Mouse (Mus musculus) thymus, adult 18-20 months (tissue): ENCODE results near the gene A730015C16Rik.

Experiments
- DNase-seq, 2 experiments: peaks; one replicate each; pipeline ENCODE4 v3.0.0; 2022; ENCODE audit warnings: mixed read lengths in 2 of 2

Gene A730015C16Rik

DNA sequence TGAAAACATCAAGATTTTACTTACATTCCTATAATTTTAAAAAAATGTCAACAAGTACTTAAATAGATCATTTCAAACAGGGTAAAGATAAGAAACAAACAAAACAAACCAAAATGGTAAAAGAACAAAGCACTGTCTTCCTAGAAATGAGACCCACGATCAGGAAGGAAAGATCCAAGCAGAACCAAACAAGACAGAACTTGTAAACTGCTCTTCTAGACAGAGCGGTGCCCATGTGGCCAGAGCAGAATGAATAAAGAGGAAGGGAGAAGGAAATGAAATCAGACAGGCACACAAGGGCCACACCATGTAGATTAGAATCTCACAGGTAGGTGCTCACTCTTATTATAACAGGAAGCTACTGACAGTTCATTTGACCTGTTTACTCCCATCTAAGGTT lies 21.8 kb downstream of the A730015C16Rik start:
- no peak for DNase-seq

DNA sequence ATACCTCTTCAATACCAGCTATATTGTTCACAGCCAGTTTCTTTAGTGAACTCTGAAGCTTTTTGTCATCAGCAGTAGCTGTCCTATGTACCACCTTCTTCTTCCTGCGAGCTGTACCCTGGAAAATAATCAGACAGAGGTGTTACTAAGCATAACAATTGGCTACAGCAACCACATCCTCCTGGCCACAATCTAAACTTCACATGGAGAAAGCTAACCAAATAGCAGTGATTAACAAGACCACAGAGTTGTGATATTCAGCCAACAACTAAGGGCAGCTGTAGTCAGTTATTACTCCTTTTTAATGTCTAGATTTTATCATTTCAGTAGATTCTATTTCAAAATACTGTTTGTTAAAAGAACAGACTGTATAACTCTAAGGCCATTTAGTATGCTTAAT lies 22.3 kb downstream of the A730015C16Rik start:
- no peak for DNase-seq

DNA sequence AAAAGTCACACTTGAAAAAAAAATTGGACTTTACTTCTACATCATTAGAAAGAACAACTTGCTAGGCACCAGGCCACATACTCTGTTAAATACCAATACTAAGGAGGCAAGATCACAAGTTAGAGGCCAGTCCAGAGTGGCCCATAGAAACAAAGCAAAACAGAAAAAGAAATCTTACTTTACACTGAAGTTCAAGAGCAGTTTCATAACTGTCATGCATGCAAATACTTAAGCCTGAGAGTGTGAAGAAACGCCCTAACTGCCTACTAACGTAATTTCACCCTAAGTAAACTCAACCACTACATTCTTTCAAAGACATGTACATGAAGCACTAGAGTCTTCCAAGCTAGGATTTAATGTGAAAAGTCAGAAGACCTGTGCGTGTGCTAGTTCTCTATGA lies 22.7 kb downstream of the A730015C16Rik start:
- no peak for DNase-seq

DNA sequence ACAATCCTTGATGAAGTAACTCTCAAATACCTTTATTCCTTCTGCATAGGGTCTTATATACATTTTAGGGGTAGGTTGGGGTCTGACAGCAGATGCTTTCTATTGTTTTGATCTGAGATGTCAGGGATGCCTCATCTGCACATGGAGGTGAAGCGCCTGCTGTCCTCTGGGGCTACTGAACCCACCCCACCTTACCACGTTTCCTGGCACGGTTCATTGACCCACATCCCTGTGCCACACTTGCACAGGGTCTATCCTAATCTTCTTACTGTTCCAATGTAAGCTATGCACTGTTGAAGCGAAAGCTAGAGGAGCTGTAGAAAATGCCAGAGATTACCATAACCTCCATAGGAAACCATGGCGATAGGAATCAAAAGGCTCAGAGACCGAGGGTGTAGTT lies 36.9 kb downstream of the A730015C16Rik start:
- DNase-seq, result no peak

DNA sequence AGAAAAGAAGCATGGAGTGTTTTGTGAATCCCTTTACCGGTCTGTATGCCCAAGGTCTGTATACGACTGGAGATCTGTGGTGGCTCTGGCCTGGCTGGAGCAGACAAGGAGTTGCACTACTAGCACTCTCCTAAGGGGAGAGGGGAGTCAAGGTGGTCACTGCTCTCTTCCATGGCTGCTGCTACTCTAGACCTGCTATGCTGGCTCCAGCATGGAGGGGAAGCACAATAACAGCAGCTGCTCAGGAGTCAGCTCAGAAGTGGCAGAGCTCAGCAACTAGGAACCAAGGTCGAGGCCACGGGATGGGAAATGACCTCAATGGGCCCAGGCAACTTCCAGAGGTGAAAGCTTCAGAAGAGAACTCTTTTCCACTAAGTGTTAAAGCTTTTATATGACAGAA lies 37.3 kb downstream of the A730015C16Rik start:
- no peak for DNase-seq

DNA sequence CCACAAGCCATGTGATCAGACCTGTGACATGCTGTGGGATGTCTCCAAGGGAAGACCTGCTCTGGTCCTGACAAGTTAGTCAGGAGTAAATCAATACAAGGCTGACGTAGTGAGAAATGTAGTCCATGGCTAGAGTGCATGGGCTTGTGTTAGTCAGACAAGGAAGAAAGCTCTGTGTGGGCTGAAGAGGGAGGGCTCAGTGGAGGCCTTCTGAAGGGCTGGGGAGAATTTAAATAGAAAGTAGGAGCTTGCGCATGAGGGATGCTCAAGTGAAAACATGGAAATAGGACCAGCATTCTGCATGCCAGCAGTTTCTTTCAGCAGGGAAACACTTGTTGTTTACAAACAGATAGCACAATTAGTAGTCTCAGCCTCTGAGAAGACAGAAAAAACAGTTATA lies 44.9 kb downstream of the A730015C16Rik start:
- no peak for DNase-seq

DNA sequence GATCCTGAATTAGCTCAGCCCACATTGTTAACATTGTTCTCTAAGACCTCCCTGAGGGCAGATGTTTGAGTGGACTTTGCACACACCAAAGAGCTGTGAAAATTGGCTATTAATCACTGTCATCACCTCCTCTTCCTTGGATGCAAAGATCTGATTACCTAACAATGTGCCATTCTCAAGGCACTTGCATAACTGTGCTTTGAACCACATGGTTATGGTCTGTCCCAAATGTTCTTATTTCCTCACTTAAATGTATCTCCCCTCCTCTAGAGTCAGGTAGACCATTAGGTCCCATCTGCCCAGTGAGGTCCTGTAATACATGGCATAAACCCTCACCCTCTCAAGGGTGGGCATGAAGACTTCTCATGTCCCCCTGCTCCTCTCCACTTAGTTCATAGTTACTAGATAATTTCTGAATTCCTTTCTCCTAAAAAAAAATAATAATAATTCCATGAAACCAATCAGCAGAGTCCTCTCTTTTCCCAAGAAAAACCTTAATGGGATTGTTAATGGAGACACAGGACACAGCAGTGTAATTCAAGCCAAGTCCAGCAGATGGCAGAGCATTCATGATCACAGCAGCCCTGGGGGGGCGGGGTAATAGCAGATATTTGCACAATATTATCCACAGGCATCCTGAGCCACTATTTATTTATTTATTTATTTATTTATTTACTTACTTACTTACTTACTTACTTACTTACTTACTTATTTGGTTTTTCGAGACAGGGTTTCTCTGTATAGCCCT lies 50.2 kb downstream of the A730015C16Rik start:
- DNase-seq, result peak in 1 of 2 experiments; percentile 4
